Mouse (Mus musculus) cortical plate, adult 2 months (tissue): ENCODE data around the gene Phykpl.
"Not testable (repeated sequence)": the region's sequence is repeated elsewhere in the genome, so short reads cannot be mapped to it uniquely, and the experiment has no call there.

Source experiments
- CTCF ChIP-seq: fragments of 200-500 bp; IDR thresholded peaks from 2 replicates; pipeline ENCODE4 v1.5.1; 2011; ENCODE audit warnings: mild to moderate bottlenecking, control low read depth, low read length; ENCODE audit not compliant: insufficient read depth; ENCODE audit errors: extremely low read depth
- POLR2A ChIP-seq: fragments of 200-500 bp; IDR thresholded peaks from 2 replicates; pipeline ENCODE4 v1.6.1; 2011; ENCODE audit warnings: mild to moderate bottlenecking, low read length, control low read depth; ENCODE audit not compliant: insufficient read depth; ENCODE audit errors: extremely low read depth

DNA sequence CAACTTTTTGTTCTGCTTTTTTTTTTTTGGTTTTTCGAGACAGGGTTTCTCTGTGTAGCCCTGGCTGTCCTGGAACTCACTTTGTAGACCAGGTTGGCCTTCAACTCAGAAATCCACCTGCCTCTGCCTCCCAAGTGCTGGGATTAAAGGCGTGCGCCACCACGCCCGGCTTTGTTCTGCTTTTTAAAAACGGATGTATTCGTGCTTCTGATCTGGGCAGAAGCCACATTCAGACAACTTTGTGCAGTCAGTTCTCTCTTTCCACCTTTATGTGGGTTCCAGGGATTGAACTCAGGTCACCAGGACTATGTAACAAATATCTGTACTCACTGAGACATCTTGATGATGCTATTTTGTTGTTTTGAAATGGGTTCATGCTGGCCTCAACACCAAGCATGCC, 48.6 kb downstream of the Phykpl start:
- TF ChIP-seq CTCF, POLR2A: not testable (repeated sequence)
